Mouse (Mus musculus): Measurements from ENCODE around the gene Prss45.

DNA sequence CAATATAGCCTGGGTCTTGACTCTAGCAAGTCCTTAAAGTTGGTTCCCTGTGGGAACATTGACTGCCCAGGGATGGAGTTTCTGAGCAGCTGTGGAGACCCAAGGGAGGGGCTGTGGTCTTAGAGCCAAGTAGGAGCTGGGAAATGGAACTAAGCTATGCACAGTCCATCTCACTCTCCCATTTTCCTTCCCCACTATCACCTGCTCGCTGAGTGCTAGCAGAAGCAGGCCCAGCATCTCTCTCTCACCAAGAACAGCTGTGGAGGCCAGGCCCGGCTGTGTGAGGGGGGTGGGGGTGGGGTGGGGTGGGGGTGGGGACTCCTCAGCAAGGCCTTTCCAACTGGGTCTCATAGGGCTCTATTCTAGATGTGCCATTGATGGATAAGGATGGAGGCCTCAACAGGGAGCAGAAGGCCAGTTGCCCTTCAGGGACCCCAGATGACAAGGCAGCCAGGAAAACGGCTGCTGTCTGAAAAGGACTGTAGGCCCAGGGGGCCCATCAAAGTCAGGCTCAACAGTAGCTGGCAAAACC, 40.3 kb downstream of the Prss45 start:
- no peak for TF ChIP-seq POLR2A (IDR thresholded peaks at IDR 0.05; ENCODE audit: extremely low read depth, insufficient read depth, low read length)
- no peak for TF ChIP-seq CTCF (IDR thresholded peaks at IDR 0.05; ENCODE audit: extremely low read depth, insufficient read depth, low read length)

Data from cortical plate, adult 2 months (tissue).